Mouse (Mus musculus): Measurements from ENCODE around the gene Zswim7.

- TF ChIP-seq GATA1 (IDR thresholded peaks at IDR 0.05; ENCODE audit: borderline replicate concordance, low read length) (no peak), CTCF (IDR thresholded peaks at IDR 0.05; ENCODE audit: low read depth, low read length) (no peak)
Measured at GRCm38 (mm10) chr11:62248401-62249244, 32.6 kb downstream of the Zswim7 start, which contains the start of gene Adora2b.

Measured in G1E (cell line).